Mouse (Mus musculus): Measurements from ENCODE around the gene Ralgps1.

DNA sequence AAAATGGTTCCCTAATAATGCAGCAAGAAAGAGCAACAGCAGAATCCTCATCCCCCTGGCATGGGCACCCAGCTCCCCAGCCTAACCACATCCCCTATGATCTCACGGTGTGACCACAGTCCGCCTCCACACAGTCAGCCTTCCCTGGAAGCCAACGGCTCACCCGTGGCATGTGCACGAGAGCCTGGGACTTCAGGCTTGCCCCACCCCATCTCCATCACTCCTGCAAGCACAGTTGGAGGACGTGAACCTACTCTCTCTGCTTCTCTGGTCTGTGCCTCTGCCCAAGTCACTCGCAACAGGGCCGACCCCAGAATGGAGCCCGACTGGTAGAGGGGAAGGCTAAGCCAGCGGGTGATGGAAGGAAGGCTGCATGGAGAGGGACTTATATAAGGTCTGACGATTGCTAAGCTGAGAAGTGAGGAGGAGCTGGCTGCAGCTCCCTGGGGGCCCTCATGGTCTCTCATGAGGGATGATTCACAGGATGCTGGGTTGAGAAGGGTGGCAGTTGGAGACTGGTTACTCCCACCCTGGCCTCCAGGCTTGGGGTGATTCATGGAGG lies 149.9 kb downstream of the Ralgps1 start:
- TF ChIP-seq POLR2A (IDR thresholded peaks at IDR 0.05; ENCODE audit: low read depth, low read length), result no peak
- no peak for TF ChIP-seq CTCF (IDR thresholded peaks at IDR 0.05; ENCODE audit: extremely low read depth, insufficient read depth, insufficient read length, insufficient replicate concordance)

Measured in spleen, adult 2 months (tissue).